Mouse (Mus musculus) heart, embryonic 12.5 days (tissue): Measurements from ENCODE around the gene Tnfrsf8. TPM values are rescaled to one million over a fixed set of nuclear protein-coding genes. Genes with fewer than 3 reads are reported as not detected.

Source experiments
- ATAC-seq: fragments of 200-750 bp; cut with Nextera tagmentation; 2 replicates; pipeline ENCODE4 v1.8.0; 2017; ENCODE audit warnings: moderate TSS enrichment, moderate library complexity; ENCODE audit not compliant: insufficient number of reproducible peaks, low FRiP score
- H3K27ac ChIP-seq: fragments of 300-500 bp; sonication (generic); 2 replicates; pipeline ENCODE4 v1.5.1; 2016; ENCODE audit warnings: mild to moderate bottlenecking, moderate library complexity; ENCODE audit not compliant: poor library complexity, severe bottlenecking
- H3K27me3 ChIP-seq: fragments of 300-500 bp; sonication (generic); replicated peaks from 2 replicates; pipeline ENCODE4 v1.6.1; 2016; ENCODE audit warnings: mild to moderate bottlenecking, moderate library complexity
- H3K36me3 ChIP-seq: fragments of 300-500 bp; sonication (generic); 2 replicates; pipeline ENCODE4 v1.6.1; 2016; ENCODE audit warnings: mild to moderate bottlenecking, moderate library complexity
- H3K4me1 ChIP-seq: fragments of 300-500 bp; sonication (generic); replicated peaks from 2 replicates; pipeline ENCODE4 v1.6.1; 2016; ENCODE audit warnings: mild to moderate bottlenecking
- H3K4me2 ChIP-seq: fragments of 300-500 bp; sonication (generic); 2 replicates; pipeline ENCODE4 v1.6.1; 2016; ENCODE audit warnings: mild to moderate bottlenecking, moderate library complexity
- H3K4me3 ChIP-seq: fragments of 300-500 bp; sonication (generic); 2 replicates; pipeline ENCODE4 v1.5.1; 2016; ENCODE audit warnings: mild to moderate bottlenecking
- H3K9ac ChIP-seq: fragments of 300-500 bp; sonication (generic); 2 replicates; pipeline ENCODE4 v1.6.1; 2016; ENCODE audit warnings: mild to moderate bottlenecking, moderate library complexity
- H3K9me3 ChIP-seq: fragments of 300-500 bp; sonication (generic); replicated peaks from 2 replicates; pipeline ENCODE4 v1.6.1; 2016; ENCODE audit warnings: mild to moderate bottlenecking, moderate library complexity
- WGBS: fragments of 180-500 bp; shearing (Covaris S2); methylation state at CpG from one replicate; pipeline ENCODE4 v1.1.7; 2016; 5-methylcytosine and 5-hydroxymethylcytosine counted together
- polyA plus RNA-seq: library from polyadenylated mRNA; unstranded; fragments of >200 nt; fragmentation: Nextera tagmentation; extraction: Ambion mirVana; gene quantifications from 2 replicates; pipeline ENCODE4 v1.2.1, GENCODE M21; 2016

Gene Tnfrsf8
- polyA plus RNA-seq, 1 experiment from 2014 or later: not detected

DNA sequence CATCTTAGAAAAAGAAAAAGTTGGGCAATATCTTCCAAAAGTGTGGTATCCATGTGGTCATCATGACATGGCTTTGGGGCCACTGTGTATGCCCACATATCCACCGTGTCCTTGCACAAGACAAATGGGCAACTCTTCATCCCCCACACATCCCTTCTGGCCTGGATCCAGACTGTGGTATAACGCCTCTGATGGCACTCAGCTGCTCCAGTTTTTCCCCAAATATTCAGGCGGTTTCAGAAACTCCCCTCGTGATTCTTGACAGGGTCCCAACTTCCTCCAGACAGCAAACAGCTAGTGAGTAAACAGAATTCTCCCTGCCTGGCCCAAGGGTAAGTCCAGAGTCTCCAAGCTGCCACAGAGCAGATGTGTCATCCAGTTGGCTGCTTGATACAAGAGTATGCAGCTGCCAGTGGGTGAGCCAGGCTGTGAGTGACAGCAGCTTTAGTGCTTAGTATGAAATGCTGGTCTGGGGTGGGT lies 47.3 kb downstream of the Tnfrsf8 start:
- Histone ChIP-seq H3K9ac (no peak overlapping the region), H3K27me3 (0 out of 2 replicates have a peak, but pooled peaks cover 3% of the 10 kb centered on the region), H3K27ac (no peak overlapping the region), H3K4me1 (no peaks in the 10 kb centered on the region), H3K9me3 (no peaks in the 10 kb centered on the region), H3K4me3 (no peak overlapping the region), H3K36me3 (no peaks in the 10 kb centered on the region), H3K4me2 (no peak overlapping the region)
- no peak for ATAC-seq
- WGBS: 61% methylated on average over 4 of the region's 4 CpGs

DNA sequence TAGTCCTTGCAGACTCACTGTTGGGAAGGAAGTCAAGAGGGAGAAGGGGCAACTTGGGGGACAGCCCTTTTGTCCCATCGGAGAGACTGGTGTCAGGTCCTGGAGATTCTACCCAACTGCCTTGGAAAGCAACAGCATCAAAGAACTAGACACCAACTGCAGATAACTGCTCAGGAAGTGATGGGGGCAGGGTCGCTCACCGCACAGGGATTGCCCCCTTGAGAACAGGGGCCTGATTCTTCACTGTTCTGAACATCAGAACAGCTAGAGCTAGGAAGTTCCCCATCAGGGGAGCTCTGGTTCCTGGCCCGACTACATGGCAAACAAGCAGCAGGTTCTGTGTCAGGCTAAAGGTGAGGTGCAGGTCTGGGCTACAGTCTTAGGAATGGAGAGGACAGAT lies 48.5 kb downstream of the Tnfrsf8 start:
- no peaks in the 10 kb centered on the region for H3K36me3 ChIP-seq
- H3K9me3 ChIP-seq: no peaks in the 10 kb centered on the region
- no peak overlapping the region for H3K9ac ChIP-seq
- H3K27ac ChIP-seq: no peak overlapping the region
- ATAC-seq: no peak
- 0 out of 2 replicates have a peak, but pooled peaks cover 3% of the 10 kb centered on the region for H3K27me3 ChIP-seq
- no peak overlapping the region for H3K4me2 ChIP-seq
- H3K4me3 ChIP-seq: no peak overlapping the region
- 70% methylated on average over 4 of the region's 4 CpGs for WGBS
- no peaks in the 10 kb centered on the region for H3K4me1 ChIP-seq

GRCm38 (mm10) chr4:145264761-145265160 lies 50.2 kb downstream of the Tnfrsf8 start:
- Histone ChIP-seq H3K36me3 (no peaks in the 10 kb centered on the region), H3K4me2 (no peak overlapping the region), H3K9me3 (no peaks in the 10 kb centered on the region), H3K27me3 (0 out of 2 replicates have a peak, but pooled peaks cover 3% of the 10 kb centered on the region), H3K4me1 (no peaks in the 10 kb centered on the region), H3K4me3 (no peak overlapping the region), H3K27ac (no peak overlapping the region), H3K9ac (no peak overlapping the region)
- 39% methylated on average over 2 of the region's 2 CpGs for WGBS
- ATAC-seq: no peak

GRCm38 (mm10) chr4:145263583-145263982 lies 51.4 kb downstream of the Tnfrsf8 start:
- WGBS: 76% methylated on average over 1 of the region's 1 CpGs
- H3K27ac ChIP-seq: no peak overlapping the region
- no peak for ATAC-seq

DNA sequence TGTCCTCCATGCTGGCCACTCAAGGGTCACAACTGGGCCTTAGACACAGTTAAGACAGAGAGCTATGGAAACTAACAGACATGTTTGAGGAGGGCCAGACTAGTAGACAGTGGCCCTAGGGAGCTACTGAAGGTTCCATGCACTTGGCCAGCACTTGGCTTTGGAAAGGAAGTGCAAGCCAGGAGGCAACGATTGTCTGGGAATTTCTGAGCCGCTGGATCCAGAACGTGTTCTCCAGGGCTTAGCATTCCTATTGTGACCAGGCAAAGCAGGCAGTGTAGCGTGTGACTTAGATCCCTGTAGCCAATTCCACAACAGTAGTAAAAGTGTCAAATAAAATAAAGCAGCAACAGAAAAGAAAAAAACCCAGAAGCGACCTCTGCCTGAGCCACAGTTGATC lies 54.2 kb downstream of the Tnfrsf8 start:
- H3K4me3 ChIP-seq: no peak overlapping the region

More at GRCm38 (mm10) chr4:145263583-145263982, 51.4 kb downstream of the Tnfrsf8 start:
- H3K27me3 ChIP-seq: 0 out of 2 replicates have a peak, but pooled peaks cover 3% of the 10 kb centered on the region
- H3K36me3 ChIP-seq: no peaks in the 10 kb centered on the region
- H3K4me3 ChIP-seq: no peak overlapping the region
- no peak overlapping the region for H3K9ac ChIP-seq
- H3K4me2 ChIP-seq: no peak overlapping the region
- no peaks in the 10 kb centered on the region for H3K9me3 ChIP-seq
- H3K4me1 ChIP-seq: no peaks in the 10 kb centered on the region

GRCm38 (mm10) chr4:145257751-145258434 lies 57.1 kb downstream of the Tnfrsf8 start:
- Histone ChIP-seq H3K9me3 (no peaks in the 10 kb centered on the region), H3K4me2 (no peak overlapping the region), H3K4me3 (no peak overlapping the region), H3K27ac (no peak overlapping the region), H3K36me3 (no peaks in the 10 kb centered on the region), H3K9ac (no peak overlapping the region), H3K4me1 (0 out of 2 replicates have a peak, but pooled peaks cover 4% of the 10 kb centered on the region), H3K27me3 (no peaks in the 10 kb centered on the region)
- no peak for ATAC-seq
- WGBS: 57% methylated on average over 5 of the region's 5 CpGs

More for the DNA sequence above, 54.2 kb downstream of the Tnfrsf8 start:
- Histone ChIP-seq H3K4me1 (no peaks in the 10 kb centered on the region), H3K27me3 (no peaks in the 10 kb centered on the region), H3K36me3 (no peaks in the 10 kb centered on the region), H3K27ac (no peak overlapping the region), H3K9me3 (no peaks in the 10 kb centered on the region), H3K4me2 (no peak overlapping the region), H3K9ac (no peak overlapping the region)
- WGBS: 77% methylated on average over 5 of the region's 5 CpGs
- ATAC-seq: no peak

DNA sequence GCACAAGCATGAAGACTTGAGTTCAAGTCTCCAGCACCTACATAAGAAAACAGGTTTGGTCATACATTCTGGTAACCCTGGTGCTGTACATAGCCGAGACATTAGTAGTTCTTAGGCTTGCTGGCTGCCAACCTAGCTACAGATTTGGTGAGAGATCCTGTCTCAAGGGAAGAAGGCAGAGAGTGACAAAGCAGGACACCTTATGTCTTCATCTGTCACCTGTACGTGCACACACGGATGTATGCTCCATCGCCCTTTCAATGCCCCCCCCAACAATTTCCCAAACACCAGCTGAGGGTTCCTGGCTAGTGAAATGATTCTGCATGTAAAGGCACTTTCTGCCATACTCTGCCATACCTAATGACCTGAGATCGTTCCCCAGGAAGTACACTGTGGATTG lies 58.8 kb downstream of the Tnfrsf8 start:
- H3K9ac ChIP-seq: no peak overlapping the region
- 80% methylated on average over 5 of the region's 5 CpGs for WGBS
- H3K4me3 ChIP-seq: no peak overlapping the region
- no peak overlapping the region for H3K27ac ChIP-seq
- H3K9me3 ChIP-seq: no peaks in the 10 kb centered on the region
- no peaks in the 10 kb centered on the region for H3K36me3 ChIP-seq
- 0 out of 2 replicates have a peak, but pooled peaks cover 4% of the 10 kb centered on the region for H3K4me1 ChIP-seq
- peaks cover 3% of the 10 kb centered on the region; the same call in 1 of the 2 replicates for H3K27me3 ChIP-seq
- no peak for ATAC-seq
- H3K4me2 ChIP-seq: no peak overlapping the region

DNA sequence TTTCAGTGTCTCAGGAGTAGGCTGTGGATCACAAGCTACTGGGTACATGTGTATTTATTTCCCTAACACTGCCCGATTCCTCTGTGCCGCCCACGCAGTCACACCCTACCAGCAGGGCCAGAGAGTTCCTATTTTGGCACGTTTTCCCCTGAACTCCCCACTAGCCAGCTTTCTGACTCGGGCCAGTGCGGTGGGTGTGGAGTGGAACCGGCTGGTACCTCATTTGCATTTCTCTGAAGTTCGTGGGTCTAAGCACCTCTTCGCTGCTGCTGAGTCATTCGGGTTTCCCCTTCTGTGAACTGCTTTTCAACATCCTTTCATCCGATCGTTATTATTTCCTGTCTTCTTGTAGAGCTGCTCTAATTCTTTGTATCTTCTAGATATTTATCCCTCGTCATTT lies 60.5 kb downstream of the Tnfrsf8 start:
- no peak overlapping the region for H3K4me3 ChIP-seq
- H3K36me3 ChIP-seq: no peaks in the 10 kb centered on the region
- WGBS: 36% methylated on average over 13 of the region's 13 CpGs
- no peak overlapping the region; the same call in 1 of the 2 replicates for H3K4me2 ChIP-seq
- H3K9me3 ChIP-seq: no peaks in the 10 kb centered on the region
- H3K27me3 ChIP-seq: peaks cover 3% of the 10 kb centered on the region; the same call in 1 of the 2 replicates
- no peak for ATAC-seq
- no peak overlapping the region for H3K27ac ChIP-seq
- H3K4me1 ChIP-seq: 0 out of 2 replicates have a peak, but pooled peaks cover 4% of the 10 kb centered on the region
- H3K9ac ChIP-seq: no peak overlapping the region

DNA sequence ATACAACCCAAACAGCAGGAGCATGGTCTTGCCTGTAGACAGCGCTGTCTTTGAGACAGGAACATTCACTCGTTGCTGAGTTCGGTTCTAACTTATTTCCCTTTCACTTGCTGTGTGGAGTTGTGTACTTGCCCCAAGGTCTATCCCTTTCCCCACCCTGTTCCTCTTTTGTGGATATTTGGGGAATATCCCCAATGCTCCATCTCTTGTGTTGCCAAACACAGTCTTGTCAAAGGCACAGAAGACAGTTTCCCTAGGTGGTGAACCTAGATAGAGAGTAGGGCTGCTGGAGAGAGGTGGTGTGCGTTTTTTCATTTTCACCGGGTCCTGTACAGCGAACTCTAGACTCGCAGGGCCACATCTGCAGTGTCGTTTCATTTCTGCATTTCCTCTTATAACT lies 62.4 kb downstream of the Tnfrsf8 start:
- H3K4me2 ChIP-seq: no peak overlapping the region
- no peaks in the 10 kb centered on the region for H3K9me3 ChIP-seq
- 83% methylated on average over 8 of the region's 8 CpGs for WGBS
- no peaks in the 10 kb centered on the region for H3K36me3 ChIP-seq
- no peak overlapping the region for H3K27ac ChIP-seq
- no peak for ATAC-seq
- H3K9ac ChIP-seq: no peak overlapping the region
- 0 out of 2 replicates have a peak, but pooled peaks cover 4% of the 10 kb centered on the region for H3K4me1 ChIP-seq
- H3K4me3 ChIP-seq: no peak overlapping the region
- peaks cover 21% of the 10 kb centered on the region for H3K27me3 ChIP-seq

GRCm38 (mm10) chr4:145251546-145251945 lies 63.4 kb downstream of the Tnfrsf8 start:
- H3K4me3 ChIP-seq: no peak overlapping the region
- H3K27me3 ChIP-seq: peaks cover 32% of the 10 kb centered on the region
- no peaks in the 10 kb centered on the region for H3K9me3 ChIP-seq
- no peak overlapping the region for H3K9ac ChIP-seq
- WGBS: 82% methylated on average over 4 of the region's 4 CpGs
- no peaks in the 10 kb centered on the region for H3K36me3 ChIP-seq
- 0 out of 2 replicates have a peak, but pooled peaks cover 4% of the 10 kb centered on the region for H3K4me1 ChIP-seq
- no peak overlapping the region for H3K4me2 ChIP-seq
- no peak for ATAC-seq
- no peak overlapping the region for H3K27ac ChIP-seq

GRCm38 (mm10) chr4:145250002-145250401 lies 65.0 kb downstream of the Tnfrsf8 start:
- Histone ChIP-seq H3K27me3 (peaks cover 45% of the 10 kb centered on the region), H3K4me3 (no peak overlapping the region), H3K4me1 (0 out of 2 replicates have a peak, but pooled peaks cover 4% of the 10 kb centered on the region), H3K4me2 (no peak overlapping the region), H3K9me3 (no peaks in the 10 kb centered on the region), H3K9ac (no peak overlapping the region), H3K36me3 (no peaks in the 10 kb centered on the region), H3K27ac (no peak overlapping the region)
- WGBS: 60% methylated on average over 4 of the region's 4 CpGs
- no peak for ATAC-seq
